Mouse (Mus musculus): ENCODE measurements around the gene Mrps24. TPM values are rescaled to one million over a fixed set of nuclear protein-coding genes. Genes with fewer than 3 reads are reported as not detected.

Mrps24 gene
- polyA plus RNA-seq (2014; fragmentation: Illumina TruSeq; extraction: RNeasy Lipid Tissue Mini Kit (QIAGEN cat#74804); ENCODE audit: low read depth, low replicate concordance), result 2.4 TPM

DNA sequence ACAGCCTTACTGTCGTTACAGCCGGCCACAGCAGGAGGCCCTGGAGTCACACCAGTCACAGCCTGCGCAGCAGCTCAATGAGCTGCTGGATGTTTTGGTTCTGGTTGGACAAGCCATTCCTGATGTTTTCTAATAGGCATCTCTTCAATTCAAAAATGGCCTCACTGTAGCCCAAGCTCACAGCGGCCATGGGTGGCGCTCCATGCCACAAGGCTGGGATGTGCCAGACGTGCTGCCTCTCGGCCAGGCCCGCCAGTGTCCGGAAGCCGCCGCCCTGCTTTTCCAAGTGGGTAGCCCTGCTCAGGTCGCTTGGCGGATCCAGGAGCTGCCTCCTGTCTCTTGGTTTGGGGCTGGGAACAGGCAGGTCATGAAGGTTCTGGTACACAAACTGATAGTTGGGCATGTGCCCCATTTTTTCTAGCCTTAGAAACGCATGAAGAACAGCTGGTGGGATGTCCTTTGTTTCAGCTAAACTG is at the start of gene Mrps24:
Mrps24 (minus strand) TSS at position 51 of the 476 bp plus-strand sequence.

DNA sequence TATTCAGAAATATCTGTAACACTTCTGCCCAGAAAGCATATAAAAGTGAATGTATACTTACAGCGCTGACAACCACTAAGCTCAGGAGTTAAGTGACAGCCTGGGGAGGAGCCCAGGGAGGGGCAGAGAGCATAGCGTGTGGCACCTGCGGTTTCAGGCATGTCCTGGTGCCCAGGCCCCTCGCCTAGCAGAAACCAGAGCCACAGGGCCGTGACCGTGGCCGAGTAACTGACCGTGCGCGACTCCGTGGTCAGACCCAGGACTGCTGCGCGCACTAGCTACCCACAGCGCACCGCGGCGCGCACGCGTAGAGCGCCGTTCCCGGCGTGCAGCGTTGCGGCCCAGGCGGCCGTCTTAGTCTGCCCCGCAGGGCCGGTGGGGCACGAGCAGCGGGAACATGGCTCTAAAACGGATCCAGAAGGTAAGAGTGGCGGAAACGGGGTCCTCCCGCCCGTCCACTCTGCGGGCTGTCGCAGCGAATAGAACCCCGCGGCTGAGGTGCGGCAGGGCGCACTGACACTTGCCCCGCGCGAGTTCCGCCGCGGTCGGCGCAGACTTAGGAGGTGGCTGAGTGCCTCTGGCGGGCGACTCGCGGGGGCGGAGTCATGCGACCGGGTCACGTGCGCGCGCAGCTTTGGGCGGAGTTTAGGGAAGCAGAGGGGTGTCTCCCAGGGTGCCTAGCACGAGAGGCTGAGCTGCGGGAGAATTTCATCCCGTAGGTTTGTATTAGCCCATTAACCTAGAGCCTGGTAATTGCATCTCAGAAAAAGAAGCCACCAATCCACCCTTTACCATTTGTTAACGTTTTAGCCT is 46.5 kb upstream of the Mrps24 start, which contains the start of gene Urgcp:
Urgcp (minus strand) TSS at position 557 of the 813 bp plus-strand sequence.

Other genes starting within 250 kb of the Mrps24 start
- gene Xbp1, start 195.0 kb downstream of the Mrps24 start, polyA plus RNA-seq (2014; fragmentation: Illumina TruSeq; extraction: RNeasy Lipid Tissue Mini Kit (QIAGEN cat#74804); ENCODE audit: low read depth, low replicate concordance), result 12.2 TPM
- gene Ccdc117, start 173.5 kb downstream of the Mrps24 start, polyA plus RNA-seq (2014; fragmentation: Illumina TruSeq; extraction: RNeasy Lipid Tissue Mini Kit (QIAGEN cat#74804); ENCODE audit: low read depth, low replicate concordance), result 115 TPM
- 182 TPM for gene Ankrd36, start 146.0 kb downstream of the Mrps24 start, polyA plus RNA-seq (2014; fragmentation: Illumina TruSeq; extraction: RNeasy Lipid Tissue Mini Kit (QIAGEN cat#74804); ENCODE audit: low read depth, low replicate concordance)
- 2.2 TPM for gene Urgcp, start 46.7 kb upstream of the Mrps24 start, polyA plus RNA-seq (2014; fragmentation: Illumina TruSeq; extraction: RNeasy Lipid Tissue Mini Kit (QIAGEN cat#74804); ENCODE audit: low read depth, low replicate concordance)
- gene Dbnl, start 72.8 kb upstream of the Mrps24 start, polyA plus RNA-seq (2014; fragmentation: Illumina TruSeq; extraction: RNeasy Lipid Tissue Mini Kit (QIAGEN cat#74804); ENCODE audit: low read depth, low replicate concordance), result 2.0 TPM
- 10.2 TPM for gene Pgam2, start 88.1 kb upstream of the Mrps24 start, polyA plus RNA-seq (2014; fragmentation: Illumina TruSeq; extraction: RNeasy Lipid Tissue Mini Kit (QIAGEN cat#74804); ENCODE audit: low read depth, low replicate concordance)
- gene Polm, start 122.3 kb upstream of the Mrps24 start, polyA plus RNA-seq (2014; fragmentation: Illumina TruSeq; extraction: RNeasy Lipid Tissue Mini Kit (QIAGEN cat#74804); ENCODE audit: low read depth, low replicate concordance), result 0.11 TPM
- gene Aebp1, start 146.3 kb upstream of the Mrps24 start, polyA plus RNA-seq (2014; fragmentation: Illumina TruSeq; extraction: RNeasy Lipid Tissue Mini Kit (QIAGEN cat#74804); ENCODE audit: low read depth, low replicate concordance), result 0.69 TPM
- 0.45 TPM for gene Pold2, start 162.6 kb upstream of the Mrps24 start, polyA plus RNA-seq (2014; fragmentation: Illumina TruSeq; extraction: RNeasy Lipid Tissue Mini Kit (QIAGEN cat#74804); ENCODE audit: low read depth, low replicate concordance)
- gene Myl7, start 183.1 kb upstream of the Mrps24 start, polyA plus RNA-seq (2014; fragmentation: Illumina TruSeq; extraction: RNeasy Lipid Tissue Mini Kit (QIAGEN cat#74804); ENCODE audit: low read depth, low replicate concordance), result not detected
- 0.24 TPM for gene Gck, start 234.4 kb upstream of the Mrps24 start, polyA plus RNA-seq (2014; fragmentation: Illumina TruSeq; extraction: RNeasy Lipid Tissue Mini Kit (QIAGEN cat#74804); ENCODE audit: low read depth, low replicate concordance)
- gene Ykt6, start 240.0 kb upstream of the Mrps24 start, polyA plus RNA-seq (2014; fragmentation: Illumina TruSeq; extraction: RNeasy Lipid Tissue Mini Kit (QIAGEN cat#74804); ENCODE audit: low read depth, low replicate concordance), result 27.7 TPM

Data from testis, adult 10 weeks (tissue).